Mouse (Mus musculus) cerebellum, adult 2 months (tissue): ENCODE results near the gene Fam196b.

Experiments used
- CTCF ChIP-seq: fragments of 200-500 bp; IDR thresholded peaks from 2 replicates; pipeline ENCODE4 v1.5.1; 2011; ENCODE audit warnings: low read depth, mild to moderate bottlenecking, control low read depth, low read length, moderate library complexity, borderline replicate concordance; ENCODE audit not compliant: insufficient read depth
- POLR2A ChIP-seq: fragments of 200-500 bp; IDR thresholded peaks from 2 replicates; pipeline ENCODE4 v1.6.1; 2011; ENCODE audit warnings: low read length, control low read depth, borderline replicate concordance; ENCODE audit not compliant: insufficient read depth

GRCm38 (mm10) chr11:34372224-34372623 lies 57.6 kb downstream of the Fam196b start:
- no peak for TF ChIP-seq CTCF
- TF ChIP-seq POLR2A, result no peak
